Mouse (Mus musculus): Measurements from ENCODE around the gene Xpot. TPM values are rescaled to one million over a fixed set of nuclear protein-coding genes. Genes with fewer than 3 reads are reported as not detected.

Xpot gene
- total and polyA plus RNA-seq, 3 experiments: 132 to 151 (median 140) TPM

DNA sequence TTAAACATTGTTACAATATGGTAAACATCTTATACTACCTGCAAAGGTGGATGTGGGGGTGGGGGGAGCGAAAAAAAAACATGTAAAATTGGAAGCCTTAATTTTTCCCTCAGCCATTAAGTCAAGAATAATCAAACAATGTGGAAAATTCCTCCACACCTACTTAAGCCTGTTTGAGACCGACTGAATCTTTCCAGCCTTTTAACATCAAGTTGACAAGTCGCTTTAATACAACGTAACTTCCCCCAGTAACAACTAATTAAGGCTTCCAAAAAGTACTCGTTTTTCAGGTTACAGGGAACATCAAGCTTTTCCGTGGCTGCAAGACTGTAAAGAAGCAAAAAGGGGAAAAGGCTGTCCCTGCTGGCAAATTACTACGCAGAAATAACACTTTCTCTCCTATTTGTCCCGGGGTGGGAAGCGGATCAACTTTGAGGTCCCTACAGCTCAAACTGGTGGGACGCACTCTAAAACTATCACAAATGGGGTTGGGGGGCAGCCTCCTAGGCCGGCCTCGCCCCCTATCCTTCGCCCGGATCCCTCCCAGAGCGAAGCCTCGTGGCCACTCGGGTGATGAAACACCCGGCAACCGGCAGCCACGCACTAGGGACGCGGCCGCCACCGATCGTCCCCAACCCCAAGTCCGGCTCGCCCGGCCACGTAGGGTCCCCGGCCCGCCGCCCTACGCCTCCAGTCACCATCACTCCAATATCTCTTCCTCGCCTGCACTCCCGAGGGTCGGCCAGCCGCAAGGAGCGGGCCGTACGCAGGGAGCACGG lies 536 bp downstream of the Xpot start (continued):
- TF ChIP-seq ZMIZ1 (IDR thresholded peaks at IDR 0.05; ENCODE audit: low read depth, low read length) (no peak; the same call in 1 of the 2 replicates), HCFC1 (IDR thresholded peaks at IDR 0.05; ENCODE audit: low read depth, low read length) (no peak), RAD21 (IDR thresholded peaks at IDR 0.05; ENCODE audit: low read depth, low read length) (no peak), E2F4 (IDR thresholded peaks at IDR 0.05; ENCODE audit: insufficient replicate concordance, low read depth, low read length) (no peak), BHLHE40 (IDR thresholded peaks at IDR 0.05; ENCODE audit: low read depth, low read length) (no peak), GABPA (IDR thresholded peaks at IDR 0.05; ENCODE audit: insufficient replicate concordance, low read depth, low read length) (no peak), MXI1 (IDR thresholded peaks at IDR 0.05; ENCODE audit: low read depth, low read length) (no peak; the same call in 1 of the 2 replicates)

DNA sequence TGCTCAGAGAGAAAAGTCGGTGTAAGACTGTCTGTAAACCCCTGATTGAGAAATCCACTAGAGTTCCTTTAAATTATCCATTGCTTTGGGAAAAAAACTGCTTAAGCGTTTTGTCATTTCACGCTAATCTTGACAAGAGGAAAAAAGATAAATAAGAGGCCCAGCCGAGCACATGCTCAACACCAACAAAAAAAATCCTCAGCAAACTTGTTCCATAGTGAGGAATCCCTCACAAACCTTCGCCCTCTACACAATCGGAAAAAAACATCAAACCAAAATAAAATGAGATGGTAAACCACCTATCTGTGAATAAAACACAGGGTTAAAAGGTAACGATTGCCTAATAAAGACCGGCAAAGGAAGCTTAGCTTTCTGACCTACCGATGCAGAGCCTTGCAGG lies 1.1 kb downstream of the Xpot start:
- H3K4me3 ChIP-seq (replicated peaks in 1 of 3; ENCODE audit: low read depth in 2 of 3, low read length in 2 of 3, poor library complexity in 1 of 3): peak overlapping the region; percentile 82 to 93 (median 85)

DNA sequence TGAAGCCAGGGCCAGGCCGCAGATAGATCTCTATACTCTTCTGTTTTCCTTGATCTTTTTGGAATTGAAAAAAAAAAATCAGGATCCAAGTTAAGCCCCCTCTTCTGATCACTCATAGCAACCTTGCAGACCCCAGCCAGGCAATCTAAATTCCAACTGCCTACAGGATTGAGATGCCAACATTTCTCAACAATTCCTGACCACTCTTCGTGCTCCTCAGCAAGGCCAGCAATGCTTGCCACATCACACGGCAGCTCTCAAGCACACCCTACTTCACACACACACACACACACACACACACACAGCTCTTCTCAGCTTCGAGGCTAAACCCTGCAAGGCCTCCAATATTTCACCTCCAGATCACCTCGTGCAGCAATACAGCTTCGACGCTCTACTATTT lies 2.5 kb downstream of the Xpot start:
- peaks cover 5 to 20% of the 10 kb centered on the region in 2 experiments for H3K4me1 ChIP-seq (ENCODE audit: control insufficient read depth in 1 of 2, insufficient read depth in 2 of 2)

More for the DNA sequence above, 1.1 kb downstream of the Xpot start:
- TF ChIP-seq MXI1 (IDR thresholded peaks at IDR 0.05; ENCODE audit: low read depth, low read length): no peak
- TF ChIP-seq ETS1 (conservative IDR thresholded peaks at IDR 0.05; ENCODE audit: low read depth, low read length): no peak
- no peak for TF ChIP-seq NRF1 (IDR thresholded peaks at IDR 0.05; ENCODE audit: low read depth, low read length)
- TF ChIP-seq MAX (IDR thresholded peaks at IDR 0.05; ENCODE audit: low read length): peak; percentile 24; the same call in 1 of the 2 replicates
- peak overlapping the region; percentile 93 for H3K4me2 ChIP-seq (ENCODE audit: insufficient read depth, low read depth, poor library complexity, severe bottlenecking)
- DNase-seq (ENCODE audit: extremely low read depth): no peak
- H3K79me2 ChIP-seq (replicated peaks; ENCODE audit: control insufficient read depth, extremely low read depth, insufficient read depth, poor library complexity, severe bottlenecking): peaks cover 48% of the 10 kb centered on the region
- H3K9me3 ChIP-seq (replicated peaks; ENCODE audit: low read length): no peaks in the 10 kb centered on the region
- peaks cover 14 to 33% of the 10 kb centered on the region in 2 experiments for H3K4me1 ChIP-seq (ENCODE audit: control insufficient read depth in 1 of 2, insufficient read depth in 2 of 2)
- dilution Hi-C loops (cut with MboI; ENCODE audit: extremely low pct_ligation_motif_present, extremely low pct_unique_long_range_greater_than_20kb, low sequenced_read_pairs): no loop called here
- H3K27ac ChIP-seq (ENCODE audit: insufficient read depth, low read depth): no peak overlapping the region
- no peaks in the 10 kb centered on the region for H3K27me3 ChIP-seq (replicated peaks)
- H3K36me3 ChIP-seq (replicated peaks in 1 of 2; ENCODE audit: control insufficient read depth in 1 of 2, insufficient read depth in 1 of 2, low read length in 1 of 2): peaks cover 19 to 38% of the 10 kb centered on the region in 2 experiments
- in situ Hi-C loops (cut with MboI; ENCODE audit: low pct_ligation_motif_present, low pct_unique_long_range_greater_than_20kb, low sequenced_read_pairs): no loop called here
- peak overlapping the region; percentile 98 for H3K9ac ChIP-seq (ENCODE audit: insufficient read depth, low read depth)

More for the DNA sequence above, 2.5 kb downstream of the Xpot start:
- no peak overlapping the region for H3K27ac ChIP-seq (ENCODE audit: insufficient read depth, low read depth)
- peaks cover 49% of the 10 kb centered on the region for H3K79me2 ChIP-seq (replicated peaks; ENCODE audit: control insufficient read depth, extremely low read depth, insufficient read depth, poor library complexity, severe bottlenecking)
- no peak for DNase-seq (ENCODE audit: extremely low read depth)
- no peaks in the 10 kb centered on the region for H3K9me3 ChIP-seq (replicated peaks; ENCODE audit: low read length)
- H3K4me3 ChIP-seq (replicated peaks in 1 of 3; ENCODE audit: low read depth in 2 of 3, low read length in 2 of 3, poor library complexity in 1 of 3): no peak overlapping the region
- in situ Hi-C loops (cut with MboI; ENCODE audit: low pct_ligation_motif_present, low pct_unique_long_range_greater_than_20kb, low sequenced_read_pairs): no loop called here
- no peak for TF ChIP-seq USF1 (IDR thresholded peaks at IDR 0.05; ENCODE audit: low read depth, low read length)
- no peak for TF ChIP-seq E2F4 (IDR thresholded peaks at IDR 0.05; ENCODE audit: insufficient replicate concordance, low read depth, low read length)
- TF ChIP-seq PAX5 (IDR thresholded peaks at IDR 0.05; ENCODE audit: low read length): no peak
- TF ChIP-seq IRF4 (IDR thresholded peaks at IDR 0.05; ENCODE audit: low read depth, low read length): no peak
- no peak for TF ChIP-seq ELF1 (IDR thresholded peaks at IDR 0.05; ENCODE audit: low read depth, low read length)
- no peak for TF ChIP-seq TCF12 (IDR thresholded peaks at IDR 0.05; ENCODE audit: low read depth, low read length)
- TF ChIP-seq USF2 (conservative IDR thresholded peaks at IDR 0.05; ENCODE audit: low read depth, low read length): no peak
- TF ChIP-seq POLR2A (IDR thresholded peaks at IDR 0.05; ENCODE audit: low read depth, low read length): no peak
- TF ChIP-seq NRF1 (IDR thresholded peaks at IDR 0.05; ENCODE audit: low read depth, low read length): no peak
- TF ChIP-seq MAFK (IDR thresholded peaks at IDR 0.05; ENCODE audit: insufficient replicate concordance, low read length): no peak
- no peak for TF ChIP-seq KAT2A (IDR thresholded peaks at IDR 0.05; ENCODE audit: insufficient replicate concordance, low read length)
- no peak for TF ChIP-seq UBTF (IDR thresholded peaks at IDR 0.05; ENCODE audit: low read depth, low read length)
- no peak for TF ChIP-seq MEF2A (IDR thresholded peaks at IDR 0.05; ENCODE audit: borderline replicate concordance, low read depth, low read length)
- TF ChIP-seq ZNF384 (IDR thresholded peaks at IDR 0.05; ENCODE audit: low read depth, low read length): no peak
- TF ChIP-seq JUN (IDR thresholded peaks at IDR 0.05; ENCODE audit: insufficient read depth, low read depth, low read length): no peak
- TF ChIP-seq ZKSCAN1 (IDR thresholded peaks at IDR 0.05; ENCODE audit: borderline replicate concordance, low read depth, low read length): no peak
- no peak for TF ChIP-seq CTCF (conservative IDR thresholded peaks at IDR 0.05 in 1 of 2, IDR thresholded peaks at IDR 0.05 in 1 of 2; ENCODE audit: low read depth in 2 of 2, low read length in 2 of 2)
- TF ChIP-seq MYC (IDR thresholded peaks at IDR 0.05; ENCODE audit: low read depth, low read length): no peak
- no peak for TF ChIP-seq POLR2AphosphoS2 (IDR thresholded peaks at IDR 0.05; ENCODE audit: low read depth, low read length)
- H3K9ac ChIP-seq (ENCODE audit: insufficient read depth, low read depth): peak overlapping the region; percentile 98; the same call in 1 of the 2 replicates
- dilution Hi-C loops (cut with MboI; ENCODE audit: extremely low pct_ligation_motif_present, extremely low pct_unique_long_range_greater_than_20kb, low sequenced_read_pairs): no loop called here
- H3K27me3 ChIP-seq (replicated peaks): no peaks in the 10 kb centered on the region
- H3K4me2 ChIP-seq (ENCODE audit: insufficient read depth, low read depth, poor library complexity, severe bottlenecking): peak overlapping the region; percentile 9
- H3K36me3 ChIP-seq (replicated peaks in 1 of 2; ENCODE audit: control insufficient read depth in 1 of 2, insufficient read depth in 1 of 2, low read length in 1 of 2): peaks cover 24 to 49% of the 10 kb centered on the region in 2 experiments
